Mouse (Mus musculus) layer of hippocampus, adult 8-10 months (tissue): Measurements from ENCODE around the gene Asap2. TPM values are rescaled to one million over a fixed set of nuclear protein-coding genes. Genes with fewer than 3 reads are reported as not detected.
"Not testable (repeated sequence)": the region's sequence is repeated elsewhere in the genome, so short reads cannot be mapped to it uniquely, and the experiment has no call there.

Source experiments
- DNase-seq, 2 experiments: peaks; one replicate each; pipeline ENCODE4 v3.0.0; 2022; ENCODE audit warnings: low spot score in 2 of 2
- total RNA-seq, 4 experiments: library from RNA; stranded (reverse); gene quantifications; 2 replicates each; pipeline ENCODE4 v1.2.4; 2022

The Asap2 gene
- total RNA-seq, result 10 to 100 TPM; 33.3 to 39.4 (median 37.1) TPM

GRCm38 (mm10) chr12:20990132-20990531 lies at the start of gene Asap2:
Gene Asap2, plus strand, starts transcription at chr12:20990459.
- DNase-seq, result peak; percentile 55

- DNase-seq, result not testable (repeated sequence)
These were observed 42.9 kb upstream of the Asap2 start for GRCm38 (mm10) chr12:20947051-20947997.

GRCm38 (mm10) chr12:20990579-20990978 lies 320 bp downstream of the Asap2 start:
- not testable (repeated sequence) for DNase-seq

GRCm38 (mm10) chr12:21030875-21031274 lies 40.6 kb downstream of the Asap2 start:
- DNase-seq, result peak in 1 of 2 experiments; percentile 4

GRCm38 (mm10) chr12:21046716-21047115 lies 56.5 kb downstream of the Asap2 start:
- DNase-seq, result not testable (repeated sequence)

GRCm38 (mm10) chr12:21075731-21076130 lies 85.5 kb downstream of the Asap2 start:
- peak; percentile 63 to 86 for DNase-seq

- not testable (repeated sequence) for DNase-seq
These were observed 99.9 kb downstream of the Asap2 start for GRCm38 (mm10) chr12:21090168-21090567.

- DNase-seq, result not testable (repeated sequence)
These were observed 102.2 kb downstream of the Asap2 start for GRCm38 (mm10) chr12:21092446-21092845.

- DNase-seq, result not testable (repeated sequence)
These were observed 107.6 kb downstream of the Asap2 start for GRCm38 (mm10) chr12:21097806-21098325.

- DNase-seq, result not testable (repeated sequence)
These were observed 120.8 kb downstream of the Asap2 start for GRCm38 (mm10) chr12:21111116-21111475.

GRCm38 (mm10) chr12:21111476-21112452 lies 121.5 kb downstream of the Asap2 start:
- DNase-seq, result peak; percentile 43 to 62

GRCm38 (mm10) chr12:21112453-21112857 lies 122.2 kb downstream of the Asap2 start:
- DNase-seq, result peak; percentile 56 to 67

GRCm38 (mm10) chr12:21119446-21119845 lies 129.2 kb downstream of the Asap2 start:
- DNase-seq, result no peak

GRCm38 (mm10) chr12:21122818-21123217 lies 132.6 kb downstream of the Asap2 start:
- no peak for DNase-seq

- DNase-seq, result no peak
These were observed 133.4 kb downstream of the Asap2 start for GRCm38 (mm10) chr12:21123647-21124046.

- no peak for DNase-seq
These were observed 135.6 kb downstream of the Asap2 start for GRCm38 (mm10) chr12:21125675-21126470.

- DNase-seq, result no peak
These were observed 136.3 kb downstream of the Asap2 start for GRCm38 (mm10) chr12:21126516-21126915.

- no peak for DNase-seq
These were observed 138.9 kb downstream of the Asap2 start for GRCm38 (mm10) chr12:21128930-21129869.

GRCm38 (mm10) chr12:21130274-21130823 lies 140.1 kb downstream of the Asap2 start:
- no peak for DNase-seq
